Mouse (Mus musculus): ENCODE measurements around the gene Sept1.
"Not testable (repeated sequence)": the region's sequence is repeated elsewhere in the genome, so short reads cannot be mapped to it uniquely, and the experiment has no call there.

Sept1 gene

DNA sequence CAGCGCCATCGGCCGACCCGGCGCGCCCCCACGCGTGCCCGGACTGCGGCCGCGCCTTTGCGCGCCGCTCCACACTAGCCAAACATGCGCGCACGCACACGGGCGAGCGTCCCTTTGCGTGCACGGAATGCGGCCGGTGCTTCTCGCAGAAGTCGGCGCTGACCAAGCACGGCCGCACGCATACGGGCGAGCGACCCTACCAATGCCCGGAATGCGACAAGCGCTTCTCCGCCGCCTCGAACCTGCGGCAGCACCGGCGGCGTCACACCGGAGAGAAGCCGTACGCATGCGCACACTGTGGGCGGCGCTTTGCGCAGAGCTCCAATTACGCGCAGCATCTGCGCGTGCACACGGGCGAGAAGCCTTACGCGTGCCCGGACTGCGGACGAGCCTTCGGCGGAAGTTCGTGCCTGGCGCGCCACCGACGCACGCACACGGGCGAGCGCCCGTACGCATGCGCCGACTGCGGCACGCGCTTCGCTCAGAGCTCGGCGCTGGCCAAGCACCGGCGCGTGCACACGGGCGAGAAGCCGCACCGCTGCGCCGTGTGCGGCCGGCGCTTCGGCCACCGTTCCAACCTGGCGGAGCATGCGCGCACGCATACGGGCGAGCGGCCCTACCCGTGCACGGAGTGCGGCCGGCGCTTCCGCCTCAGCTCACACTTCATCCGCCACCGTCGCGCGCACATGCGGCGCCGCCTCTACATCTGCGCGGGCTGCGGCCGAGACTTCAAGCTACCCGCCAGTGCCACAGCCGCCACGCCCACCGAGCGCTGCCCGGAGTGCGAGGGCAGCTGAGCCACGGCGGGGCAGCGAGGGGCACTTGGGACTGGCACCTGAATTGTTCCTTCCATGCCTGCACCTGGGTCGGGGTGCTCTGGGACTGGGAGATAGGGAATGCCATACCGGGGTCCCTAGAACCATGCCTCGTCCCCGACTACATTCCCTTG lies 21.2 kb upstream of the Sept1 start:
- peak; percentile 91 to 93 for DNase-seq (ENCODE audit: low spot score in 2 of 2)

DNA sequence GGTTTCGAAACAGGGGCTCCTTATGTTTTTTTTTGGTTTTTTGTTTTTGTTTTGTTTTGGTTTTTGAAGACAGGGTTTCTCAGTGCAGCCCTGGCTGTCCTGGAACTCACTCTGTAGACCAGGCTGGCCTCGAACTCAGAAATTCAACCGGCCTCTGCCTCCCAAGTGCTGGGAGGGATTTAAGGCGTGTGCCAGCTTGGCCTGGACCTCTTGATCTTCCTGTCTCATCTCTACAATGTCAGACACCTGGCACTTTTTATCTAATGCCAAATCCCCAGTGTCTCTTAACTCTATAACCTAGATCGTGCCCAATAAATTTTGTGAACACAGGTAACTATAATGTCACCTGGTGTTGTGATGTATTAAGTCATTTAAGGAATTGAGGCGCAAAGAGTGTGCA lies 20.4 kb upstream of the Sept1 start:
- DNase-seq (ENCODE audit: low spot score in 2 of 2) = no peak

DNA sequence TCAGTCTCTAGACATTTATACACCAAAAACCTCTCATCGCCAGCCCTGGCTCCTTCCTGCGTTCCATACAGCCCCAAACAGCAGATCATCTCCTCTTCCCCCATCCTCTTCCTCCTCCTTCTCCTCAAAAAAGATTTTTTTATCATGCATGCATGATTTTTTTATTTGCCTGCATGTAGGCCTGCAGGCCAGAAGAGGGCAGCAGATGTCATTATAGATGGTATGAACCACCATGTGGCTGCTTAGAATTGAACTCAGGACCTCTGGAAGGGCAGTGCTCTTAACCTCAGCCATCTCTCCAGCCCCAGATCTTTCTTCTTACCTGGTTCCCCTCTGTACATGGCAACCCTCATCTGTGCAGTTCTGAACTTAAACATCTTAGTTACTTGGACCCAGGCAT lies 19.5 kb upstream of the Sept1 start:
- DNase-seq (ENCODE audit: low spot score in 2 of 2) = no peak

DNA sequence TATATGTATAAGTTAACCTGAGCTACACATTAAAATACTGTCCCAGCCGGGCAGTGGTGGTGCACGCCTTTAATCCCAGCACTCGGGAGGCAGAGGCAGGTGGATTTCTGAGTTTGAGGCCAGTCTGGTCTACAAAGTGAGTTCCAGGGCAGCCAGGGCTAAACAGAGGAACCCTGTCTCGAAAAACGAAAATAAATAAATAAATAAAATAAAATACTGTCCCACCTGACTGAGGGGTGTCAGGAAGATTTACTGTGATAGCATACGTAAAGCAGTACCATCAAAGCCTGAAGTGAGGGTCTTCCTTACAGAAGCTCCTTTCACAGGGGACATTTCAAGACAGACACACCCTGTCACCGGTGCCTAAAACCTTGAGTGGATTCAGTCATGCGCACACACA lies 17.6 kb upstream of the Sept1 start:
- not testable (repeated sequence) for DNase-seq (ENCODE audit: low spot score in 2 of 2)

DNA sequence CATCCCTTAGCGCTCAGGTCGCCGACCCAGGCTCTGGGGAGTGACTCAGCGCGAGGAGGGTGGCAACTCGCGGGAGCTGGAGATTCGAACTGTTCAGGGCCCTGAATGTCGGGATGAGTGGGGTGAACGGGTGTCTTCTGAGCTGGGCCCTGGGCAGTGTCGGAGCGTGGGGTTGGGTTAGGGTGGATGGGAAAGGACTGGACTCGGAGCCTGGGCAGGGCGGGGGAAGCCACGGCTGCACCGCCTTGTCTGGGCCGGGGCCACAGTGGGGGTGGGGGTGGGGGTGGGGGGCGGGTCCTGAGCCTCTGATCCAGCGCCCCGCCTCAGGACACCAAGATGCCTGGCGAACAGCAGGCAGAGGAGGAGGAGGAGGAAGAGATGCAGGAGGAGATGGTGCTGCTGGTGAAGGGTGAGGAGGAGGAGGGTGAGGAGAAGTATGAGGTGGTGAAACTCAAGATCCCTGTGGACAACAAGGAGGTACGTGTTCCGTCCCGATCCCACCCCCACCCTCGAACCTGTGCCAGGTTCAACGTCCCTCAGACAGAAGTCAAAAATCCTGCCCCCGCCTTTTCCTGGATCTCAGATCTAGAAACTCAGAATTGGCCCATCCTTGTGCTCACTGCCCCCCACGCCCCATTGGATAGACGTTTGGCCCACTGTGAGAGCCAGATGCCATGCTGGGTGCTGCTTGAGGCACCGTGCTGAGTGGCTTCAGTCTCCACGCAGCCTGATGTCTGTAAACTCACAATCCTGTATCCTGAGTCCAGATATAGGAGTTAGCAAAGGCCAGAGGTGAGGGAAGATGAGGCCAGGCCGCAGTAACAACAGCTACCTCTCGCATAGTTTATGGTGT lies 12.0 kb upstream of the Sept1 start:
- no peak for DNase-seq (ENCODE audit: low spot score in 2 of 2)

DNA sequence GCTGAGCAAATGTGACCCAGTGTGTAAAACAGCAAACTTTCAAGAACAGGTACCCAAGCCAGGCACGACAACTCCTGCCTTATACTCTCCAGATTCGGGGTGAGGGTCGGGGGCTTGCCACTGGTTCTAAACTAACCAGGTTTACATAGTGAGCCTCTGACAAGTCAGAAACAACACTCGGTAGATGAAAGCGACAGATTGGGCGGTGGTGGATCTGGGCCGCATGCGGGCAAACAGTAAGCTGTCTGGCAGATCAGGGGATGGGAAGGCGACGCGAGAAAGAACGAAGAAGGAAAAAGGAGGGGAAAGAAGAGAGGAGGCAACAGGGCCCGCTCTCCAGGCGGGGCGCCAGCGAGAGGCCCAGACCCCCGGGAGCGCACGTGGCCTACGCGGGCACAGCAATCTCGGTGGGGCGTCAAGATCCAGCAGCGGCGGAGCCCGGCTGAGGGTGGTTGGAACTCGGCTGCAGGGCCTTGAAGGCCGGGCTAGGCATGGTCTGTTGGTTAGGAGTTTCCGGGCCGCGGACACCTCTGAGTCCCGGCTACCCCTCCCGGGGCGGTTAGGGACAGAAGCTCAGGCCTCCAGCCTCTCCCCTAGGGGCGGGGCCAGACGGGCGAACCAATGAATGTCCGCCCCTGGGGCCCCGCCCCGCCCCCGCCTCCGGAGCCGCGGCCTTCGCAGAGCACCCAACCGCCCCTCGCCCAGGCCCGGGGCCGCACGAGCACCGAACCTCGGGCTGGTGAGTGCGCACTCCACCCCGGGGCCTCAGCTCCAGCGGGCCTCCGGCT lies 11.1 kb upstream of the Sept1 start, which contains the start of gene Zfp771:
Gene Zfp771, plus strand, starts transcription at position 405 of the 788 bp plus-strand sequence.
- peak; percentile 86 to 91 for DNase-seq (ENCODE audit: low spot score in 2 of 2)

DNA sequence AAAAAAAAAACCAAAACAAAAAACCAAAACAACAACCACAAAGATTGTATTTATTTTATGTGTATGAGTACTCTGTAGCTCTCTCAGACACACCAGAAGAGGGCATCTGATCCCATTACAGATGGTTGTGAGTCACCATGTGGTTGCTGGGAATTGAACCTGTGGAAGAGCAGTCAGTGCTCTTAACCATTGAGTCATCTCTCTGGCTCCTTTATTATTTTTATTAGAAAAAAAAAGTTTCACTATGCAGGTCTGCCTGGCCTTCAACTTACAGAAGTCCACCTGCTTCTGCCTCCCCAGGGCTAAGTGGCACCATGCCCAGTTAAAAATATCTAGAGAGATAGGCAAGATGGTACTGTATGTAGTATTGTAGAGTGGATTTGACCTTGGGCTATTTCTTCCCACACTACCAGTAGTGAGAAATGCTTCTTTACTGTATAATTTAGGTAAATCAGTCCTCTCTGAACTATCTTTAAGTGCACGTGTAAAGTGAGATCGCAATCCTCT lies 10.5 kb upstream of the Sept1 start:
- DNase-seq (ENCODE audit: low spot score in 2 of 2) = no peak

DNA sequence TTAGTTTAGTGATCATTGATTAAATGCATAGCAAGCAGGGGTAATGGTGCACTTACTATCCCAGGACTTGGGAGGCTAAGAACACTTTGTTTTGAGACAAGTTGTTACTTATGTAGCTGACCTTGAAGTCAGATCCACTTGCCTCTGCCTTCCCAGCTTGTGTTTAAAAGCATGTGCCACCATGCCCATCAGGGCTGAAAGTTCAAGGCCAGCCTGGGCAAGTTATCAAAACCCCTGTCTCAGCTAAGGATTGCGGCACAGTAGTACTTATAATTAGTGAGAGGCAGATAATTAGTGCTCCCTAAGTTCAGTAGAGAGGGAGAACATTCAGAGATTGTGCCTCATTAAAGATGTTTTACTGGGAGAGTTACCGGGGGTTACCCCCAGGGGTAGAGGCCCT lies 1.8 kb upstream of the Sept1 start:
- DNase-seq (ENCODE audit: low spot score in 2 of 2) = no peak

GRCm38 (mm10) chr7:127233765-127234164 lies 835 bp upstream of the Sept1 start:
- no peak for DNase-seq (ENCODE audit: low spot score in 2 of 2)

GRCm38 (mm10) chr7:127233368-127233749 lies 429 bp upstream of the Sept1 start:
- no peak for DNase-seq (ENCODE audit: low spot score in 2 of 2)

DNA sequence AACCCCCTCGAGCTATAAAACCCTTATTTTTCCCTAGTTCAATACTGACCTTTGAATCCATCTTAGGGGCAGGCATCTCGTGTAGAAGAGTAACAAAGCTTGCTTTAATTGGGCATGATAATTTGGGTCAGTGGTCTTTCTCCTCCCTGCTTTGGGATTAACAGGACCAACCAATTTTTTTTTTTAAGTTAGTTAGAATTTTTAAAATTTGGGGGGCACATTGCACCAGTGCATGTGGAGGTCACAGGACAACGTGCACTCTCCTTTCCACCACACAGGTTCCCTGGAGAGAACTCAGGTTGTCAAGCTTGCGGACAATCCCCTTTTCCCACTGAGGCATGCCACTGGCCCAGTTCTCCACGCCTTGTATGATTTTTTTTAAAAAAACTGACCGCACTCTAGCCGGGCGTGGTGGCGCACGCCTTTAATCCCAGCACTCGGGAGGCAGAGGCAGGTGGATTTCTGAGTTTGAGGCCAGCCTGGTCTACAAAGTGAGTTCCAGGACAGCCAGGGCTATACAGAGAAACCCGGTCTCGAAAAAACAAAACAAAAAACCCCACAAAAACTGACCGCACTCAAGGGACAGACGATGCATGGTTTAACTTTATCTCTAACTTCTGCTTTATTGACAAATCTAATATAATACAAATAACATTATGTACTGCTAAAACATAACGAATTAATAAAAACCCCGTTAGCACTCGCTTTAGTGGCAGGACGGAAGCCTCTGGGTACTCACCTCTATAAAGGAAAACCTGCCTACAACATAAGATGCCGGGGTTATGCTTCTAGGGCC lies 906 bp downstream of the Sept1 start:
- no peak for DNase-seq (ENCODE audit: low spot score in 2 of 2)

- DNase-seq (ENCODE audit: low spot score in 2 of 2) = no peak
These were observed 1.6 kb downstream of the Sept1 start for GRCm38 (mm10) chr7:127231376-127231775.

- peak in 1 of 2 experiments; percentile 80 for DNase-seq (ENCODE audit: low spot score in 2 of 2)
These were observed 4.2 kb downstream of the Sept1 start for GRCm38 (mm10) chr7:127228615-127229303.

DNA sequence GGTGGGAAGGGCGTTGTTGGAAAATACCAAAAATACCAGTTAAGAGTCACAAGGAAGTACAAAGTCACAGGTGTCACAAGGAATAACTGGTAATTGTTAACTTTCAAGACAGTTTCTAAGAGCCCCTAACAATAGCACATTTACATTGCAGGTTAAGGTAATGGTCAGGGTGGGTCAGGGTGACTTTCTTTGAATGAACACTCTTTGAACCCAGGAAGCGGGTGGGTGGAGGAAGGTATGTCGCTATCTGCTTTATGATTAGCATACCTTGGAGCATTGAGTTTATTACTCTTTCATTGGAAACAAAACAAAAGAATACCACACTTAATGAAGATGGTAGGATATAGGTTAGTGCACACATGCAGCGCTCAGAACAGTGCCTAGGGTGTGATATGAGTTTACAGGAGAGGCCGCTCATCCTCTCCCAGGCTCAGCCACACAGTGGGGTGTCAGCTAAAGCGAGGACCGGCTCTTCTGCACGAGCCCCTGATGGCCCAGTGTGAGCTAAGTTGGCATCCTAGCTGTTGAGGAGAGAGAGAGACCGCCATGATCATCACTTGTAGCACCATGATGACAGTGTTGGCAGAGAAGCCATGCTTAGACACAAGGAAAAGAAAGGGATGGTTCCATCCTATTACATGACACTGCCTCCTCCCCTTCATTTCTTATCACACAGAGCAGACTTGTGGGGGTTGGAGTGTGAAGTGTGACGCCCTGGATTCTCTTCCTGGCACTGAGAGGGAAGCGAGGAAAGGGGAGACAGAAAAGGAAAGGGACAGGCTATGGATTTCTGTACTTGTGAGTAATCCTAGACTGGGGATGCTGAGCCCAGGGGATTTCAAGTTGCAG lies 7.6 kb downstream of the Sept1 start:
- DNase-seq (ENCODE audit: low spot score in 2 of 2) = no peak

DNA sequence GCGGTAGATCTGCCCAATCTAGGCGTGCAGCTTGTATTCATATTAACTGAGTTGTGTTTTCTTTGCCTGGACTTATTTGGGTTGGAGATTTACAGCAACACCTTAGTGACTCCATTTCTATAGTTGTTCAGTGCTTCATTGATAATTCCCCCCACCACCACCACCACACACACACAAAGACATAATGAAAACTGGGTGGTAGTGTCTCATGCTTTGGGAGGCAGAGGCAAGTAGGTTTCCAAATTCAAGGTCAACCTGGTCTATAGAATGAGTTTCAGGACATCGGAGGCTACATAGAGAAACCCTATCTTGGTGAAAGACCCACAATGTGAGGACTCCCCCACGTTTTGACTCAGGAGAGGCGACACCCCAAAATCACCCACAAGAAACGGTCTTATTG lies 8.3 kb downstream of the Sept1 start:
- no peak for DNase-seq (ENCODE audit: low spot score in 2 of 2)

GRCm38 (mm10) chr7:127223515-127224478 lies 9.1 kb downstream of the Sept1 start:
- no peak for DNase-seq (ENCODE audit: low spot score in 2 of 2)

DNA sequence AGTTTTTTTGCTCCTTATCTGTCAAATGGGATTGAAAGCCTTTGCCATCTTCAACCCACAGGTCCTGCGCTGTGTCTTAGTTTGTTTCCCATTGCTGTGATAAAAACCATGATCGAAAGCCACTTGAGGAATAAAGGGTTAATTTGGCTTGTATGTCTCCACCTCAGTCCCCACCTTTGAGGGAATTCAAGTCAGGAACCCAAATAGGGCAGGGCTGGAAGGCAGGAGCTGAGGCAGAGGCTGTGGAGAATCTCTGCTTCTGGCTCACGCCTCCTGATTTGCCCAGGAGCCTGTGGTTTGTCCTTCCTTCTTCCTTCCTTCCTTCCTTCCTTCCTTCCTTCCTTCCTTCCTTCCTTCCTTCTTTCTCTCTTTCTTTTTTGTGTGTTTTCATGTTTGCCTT lies 9.8 kb downstream of the Sept1 start:
- DNase-seq (ENCODE audit: low spot score in 2 of 2) = no peak

GRCm38 (mm10) chr7:127220440-127220839 lies 12.5 kb downstream of the Sept1 start:
- DNase-seq (ENCODE audit: low spot score in 2 of 2) = no peak

All from frontal cortex, postnatal 14 days (tissue).